Mouse (Mus musculus) c-Kit-positive CD71-positive TER-119-positive erythroid progenitor cells, embryonic 14.5 days (primary cell): ENCODE measurements around the gene Olfr1055.
"Not testable (repeated sequence)": the region's sequence is repeated elsewhere in the genome, so short reads cannot be mapped to it uniquely, and the experiment has no call there.

Experiments
- DNase-seq: peaks from one replicate; pipeline ENCODE4 v3.0.0-alpha.2; 2013; ENCODE audit warnings: low spot score

The Olfr1055 gene

DNA sequence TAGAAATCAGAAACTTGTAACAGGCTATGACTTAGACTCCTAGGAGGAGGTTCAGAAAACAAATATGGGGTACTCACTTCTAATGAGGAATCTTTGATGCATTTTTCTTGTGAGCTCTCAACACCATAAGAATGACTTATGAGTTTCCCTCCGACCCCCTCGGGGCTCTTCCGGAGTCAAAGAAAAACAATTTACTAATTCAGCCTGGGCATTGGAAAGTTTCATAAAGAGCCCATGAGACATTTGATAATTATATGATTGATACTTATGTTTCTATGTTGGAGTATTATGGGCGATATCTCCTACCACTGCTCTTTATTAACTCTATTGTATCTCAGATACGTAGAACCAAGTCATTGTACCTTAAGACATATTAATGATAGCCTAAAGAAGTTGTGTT lies at the start of gene Olfr1055:
Gene Olfr1055, minus strand, starts transcription at position 101 of the 400 bp plus-strand sequence.
- no peak for DNase-seq

DNA sequence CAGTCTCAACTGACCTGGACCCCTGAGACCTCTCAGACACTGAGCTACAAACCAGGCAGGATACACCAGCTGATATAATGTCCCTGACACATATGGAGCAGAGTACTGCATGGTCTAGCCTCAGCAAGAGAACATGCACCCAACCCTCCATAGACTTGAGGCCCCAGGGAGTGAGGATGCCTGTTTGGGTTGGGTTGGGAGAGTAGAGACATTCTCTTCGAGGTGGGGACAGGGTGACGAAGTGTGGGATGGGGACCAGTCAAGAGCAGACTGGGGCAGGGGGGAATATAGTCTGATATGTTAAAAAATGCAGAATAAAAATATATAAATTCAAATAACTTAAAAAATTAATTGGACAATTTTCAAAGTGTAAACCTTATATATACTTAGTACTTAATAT lies 45.0 kb upstream of the Olfr1055 start:
- DNase-seq: no peak

GRCm38 (mm10) chr2:86388461-86388860 lies 38.4 kb upstream of the Olfr1055 start, which contains the start of gene Olfr1058:
TSS of gene Olfr1058 (minus strand) at chr2:86388561.
- not testable (repeated sequence) for DNase-seq

- no peak for DNase-seq
Observed at GRCm38 (mm10) chr2:86378293-86378692, 28.2 kb upstream of the Olfr1055 start, which contains the start of gene Olfr1057. TSS of gene Olfr1057 (minus strand) at chr2:86378393.

DNA sequence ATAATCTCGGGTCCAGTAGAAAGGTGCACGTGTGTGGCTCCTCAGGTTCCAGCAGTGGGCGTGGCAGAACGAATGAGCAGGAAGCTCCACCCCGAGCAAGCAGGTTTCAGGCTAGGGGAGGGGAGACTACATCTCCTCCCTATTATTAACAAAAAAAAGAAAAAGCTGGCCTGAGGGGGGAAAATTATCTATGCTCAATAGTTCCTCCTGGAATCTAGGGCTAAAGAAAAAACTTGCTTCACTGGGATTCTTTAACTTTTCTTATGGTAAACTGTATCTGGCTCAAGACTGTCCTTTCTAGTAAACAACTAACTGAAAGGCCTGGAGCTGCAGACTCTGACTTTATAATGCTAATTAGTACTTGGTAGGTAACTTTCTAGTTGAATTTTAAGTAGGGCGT lies 16.3 kb upstream of the Olfr1055 start:
- DNase-seq: not testable (repeated sequence)

DNA sequence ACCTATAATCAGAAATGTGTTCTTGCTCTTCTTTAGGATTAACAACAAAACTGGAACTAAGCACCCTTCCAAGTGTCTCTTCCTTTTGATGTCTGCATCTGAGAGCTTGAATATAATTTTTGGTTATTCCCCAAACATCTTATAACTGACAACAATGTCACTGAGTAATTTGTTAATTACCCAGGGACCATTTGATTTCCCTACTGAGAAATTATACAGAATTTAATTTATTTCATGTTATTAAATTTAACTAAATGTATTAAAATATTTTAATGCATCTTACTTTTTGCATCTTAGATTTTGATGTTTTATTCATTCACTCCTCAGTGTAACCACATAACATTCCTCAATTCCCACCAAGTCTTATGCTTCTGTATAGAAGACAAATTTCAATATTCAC lies 12.3 kb upstream of the Olfr1055 start, which contains the start of gene Olfr1056:
Gene Olfr1056, minus strand, starts transcription at position 101 of the 400 bp plus-strand sequence.
- no peak for DNase-seq

- DNase-seq: not testable (repeated sequence)
Observed at GRCm38 (mm10) chr2:86351751-86352150, 1.7 kb upstream of the Olfr1055 start.

DNA sequence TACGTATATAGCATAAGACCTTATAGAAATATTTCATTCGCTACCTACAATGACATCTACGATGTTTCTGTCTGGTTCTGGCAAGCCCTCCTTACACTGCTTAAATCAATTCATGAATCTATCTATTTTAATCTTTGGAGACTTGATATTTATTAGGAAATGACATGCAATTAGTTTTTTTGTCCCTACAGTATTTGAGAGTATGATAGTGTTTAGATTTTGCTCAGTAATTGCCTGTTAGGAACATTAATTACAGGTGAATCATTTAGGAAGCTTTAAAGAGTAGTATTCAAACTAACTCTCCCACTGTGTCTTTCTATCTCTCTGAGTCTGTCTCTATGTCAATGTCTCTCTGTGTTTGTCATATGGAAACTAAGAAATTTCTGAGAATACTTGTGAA lies 14.8 kb downstream of the Olfr1055 start, which contains the start of gene Olfr1054:
Gene Olfr1054, minus strand, starts transcription at position 101 of the 400 bp plus-strand sequence.
- no peak for DNase-seq

DNA sequence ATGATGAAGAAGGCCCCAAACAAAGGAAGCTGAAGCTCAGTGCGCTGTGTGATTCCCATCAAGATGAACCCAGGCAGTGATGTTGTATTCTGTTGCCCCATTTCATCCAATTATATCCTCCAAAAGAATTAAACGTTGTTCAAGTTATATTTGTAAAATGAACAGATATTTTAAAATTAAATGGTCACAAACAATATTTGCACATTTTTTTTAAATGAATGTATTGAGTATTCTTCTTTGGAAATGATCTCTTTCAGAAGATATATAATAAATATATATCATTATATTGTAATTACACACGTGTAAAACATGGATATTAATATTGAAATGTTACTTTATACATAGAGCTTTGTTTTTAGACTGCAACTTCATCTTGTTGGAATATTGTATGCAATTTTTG lies 34.9 kb downstream of the Olfr1055 start, which contains the start of gene Olfr1053:
Gene Olfr1053, minus strand, starts transcription at position 101 of the 400 bp plus-strand sequence.
- DNase-seq: no peak
